Mouse (Mus musculus): ENCODE data around the gene Gm49355. TPM values are rescaled to one million over a fixed set of nuclear protein-coding genes. Genes with fewer than 3 reads are reported as not detected.
A peak's percentile ranks its signal among the peaks of the same experiment; 100 is the strongest.

The Gm49355 gene
- polyA plus RNA-seq, 1 experiment from 2014 or later = 0.23 TPM

DNA sequence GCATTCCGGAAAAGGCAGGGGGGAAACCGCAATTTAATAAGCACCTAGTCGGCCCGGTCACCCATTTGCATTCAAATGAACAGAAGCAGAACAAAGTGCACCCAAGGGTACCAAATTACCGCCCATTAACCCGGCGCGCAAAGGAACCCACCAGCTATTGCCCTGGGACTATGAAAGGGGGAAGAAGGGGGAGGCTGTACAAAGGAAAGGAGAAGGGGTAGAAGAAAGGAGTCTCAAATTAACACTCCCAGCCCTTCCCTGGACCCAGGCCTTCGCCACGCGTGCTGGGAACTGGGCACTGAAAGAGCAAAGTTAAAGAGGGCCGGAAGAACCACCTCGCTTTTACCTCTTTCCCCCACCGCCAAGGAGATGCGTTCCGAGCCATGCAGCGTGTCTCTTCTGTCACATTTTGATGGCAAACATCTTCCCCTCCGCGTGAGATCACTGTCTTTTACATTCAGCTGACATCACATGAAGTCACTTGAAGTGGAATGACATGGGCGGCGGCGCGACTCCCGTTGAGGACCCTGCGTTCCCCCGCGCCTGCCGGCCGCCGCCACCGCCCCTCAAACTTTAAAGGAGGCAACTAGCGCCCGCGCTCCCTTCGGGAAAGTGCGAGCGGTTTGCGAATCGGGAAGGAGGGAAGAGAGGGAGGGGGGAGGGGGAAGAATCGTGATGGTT is 61.6 kb downstream of the Gm49355 start:
- Histone ChIP-seq H3K9ac (ENCODE audit: low read depth, low read length) (no peak overlapping the region), H3K4me2 (replicated peaks; ENCODE audit: low read depth) (peak overlapping the region; percentile 24; the same call in 1 of the 2 replicates), H3K27ac (ENCODE audit: low read depth, low read length) (no peak overlapping the region), H3K27me3 (replicated peaks; ENCODE audit: control insufficient read depth, insufficient read depth, low read length) (peaks cover 90% of the 10 kb centered on the region), H3K36me3 (ENCODE audit: control insufficient read depth, insufficient read depth) (no peaks in the 10 kb centered on the region), H3K9me3 (ENCODE audit: control insufficient read depth) (no peaks in the 10 kb centered on the region), H3K4me1 (replicated peaks; ENCODE audit: control insufficient read depth, insufficient read depth, low read length) (no peaks in the 10 kb centered on the region), H3K4me3 (ENCODE audit: low read depth, low read length) (peak overlapping the region; percentile 23; the same call in 1 of the 2 replicates)
- WGBS = under 1% methylated on average over 40 of the region's 40 CpGs
- no peak for ATAC-seq
- no peak for TF ChIP-seq CTCF (IDR thresholded peaks at IDR 0.05; ENCODE audit: low read depth)

DNA sequence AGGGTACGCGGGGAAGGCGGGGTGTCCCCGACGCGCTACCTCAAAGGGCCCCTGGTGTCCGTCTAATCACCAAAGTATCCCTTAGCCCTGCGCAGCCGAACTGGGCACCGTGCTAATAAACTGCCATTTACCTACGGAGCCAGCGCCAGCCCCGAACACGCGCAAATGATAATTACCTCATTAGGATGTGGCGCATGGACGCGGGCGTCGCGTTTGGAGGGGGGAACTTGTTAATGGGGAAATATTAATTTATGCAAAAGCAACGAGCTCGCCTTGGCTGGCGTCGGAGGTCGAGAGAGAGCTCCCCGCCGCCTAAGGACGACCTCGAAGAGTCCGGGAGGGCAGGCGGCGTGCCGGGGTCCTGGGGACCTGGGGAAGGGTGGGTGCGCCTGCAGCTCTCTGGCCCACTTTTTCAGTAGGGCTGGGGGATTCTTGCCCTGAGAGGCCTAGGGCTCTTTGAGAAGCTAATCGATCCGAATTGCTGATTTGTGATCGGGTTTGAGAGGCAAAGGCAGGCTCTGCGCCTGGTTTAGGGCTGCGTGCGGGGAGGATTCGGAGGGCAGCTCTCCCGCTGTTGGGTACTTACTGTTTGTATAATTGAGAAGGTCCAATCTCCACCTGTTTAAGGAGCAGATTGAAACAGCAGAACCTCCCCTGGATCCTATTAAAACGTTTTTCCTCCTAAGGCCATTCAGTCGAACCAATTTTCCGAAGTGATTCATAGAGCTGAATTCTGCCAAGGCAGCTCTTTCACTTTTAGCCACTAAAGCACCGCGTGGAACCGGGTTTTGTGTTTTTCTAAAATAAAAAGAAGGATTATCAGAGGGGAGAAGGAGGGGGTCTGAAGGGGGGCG is 62.5 kb downstream of the Gm49355 start:
- Histone ChIP-seq H3K4me1 (replicated peaks; ENCODE audit: control insufficient read depth, insufficient read depth, low read length) (no peaks in the 10 kb centered on the region), H3K27me3 (replicated peaks; ENCODE audit: control insufficient read depth, insufficient read depth, low read length) (peaks cover 92% of the 10 kb centered on the region), H3K36me3 (ENCODE audit: control insufficient read depth, insufficient read depth) (no peaks in the 10 kb centered on the region), H3K4me2 (replicated peaks; ENCODE audit: low read depth) (peak overlapping the region; percentile 18), H3K9ac (ENCODE audit: low read depth, low read length) (no peak overlapping the region), H3K9me3 (ENCODE audit: control insufficient read depth) (no peaks in the 10 kb centered on the region), H3K27ac (ENCODE audit: low read depth, low read length) (no peak overlapping the region), H3K4me3 (ENCODE audit: low read depth, low read length) (peak overlapping the region; percentile 23)
- WGBS = 2% methylated on average over 50 of the region's 50 CpGs
- no peak for TF ChIP-seq CTCF (IDR thresholded peaks at IDR 0.05; ENCODE audit: low read depth)
- no peak for ATAC-seq

DNA sequence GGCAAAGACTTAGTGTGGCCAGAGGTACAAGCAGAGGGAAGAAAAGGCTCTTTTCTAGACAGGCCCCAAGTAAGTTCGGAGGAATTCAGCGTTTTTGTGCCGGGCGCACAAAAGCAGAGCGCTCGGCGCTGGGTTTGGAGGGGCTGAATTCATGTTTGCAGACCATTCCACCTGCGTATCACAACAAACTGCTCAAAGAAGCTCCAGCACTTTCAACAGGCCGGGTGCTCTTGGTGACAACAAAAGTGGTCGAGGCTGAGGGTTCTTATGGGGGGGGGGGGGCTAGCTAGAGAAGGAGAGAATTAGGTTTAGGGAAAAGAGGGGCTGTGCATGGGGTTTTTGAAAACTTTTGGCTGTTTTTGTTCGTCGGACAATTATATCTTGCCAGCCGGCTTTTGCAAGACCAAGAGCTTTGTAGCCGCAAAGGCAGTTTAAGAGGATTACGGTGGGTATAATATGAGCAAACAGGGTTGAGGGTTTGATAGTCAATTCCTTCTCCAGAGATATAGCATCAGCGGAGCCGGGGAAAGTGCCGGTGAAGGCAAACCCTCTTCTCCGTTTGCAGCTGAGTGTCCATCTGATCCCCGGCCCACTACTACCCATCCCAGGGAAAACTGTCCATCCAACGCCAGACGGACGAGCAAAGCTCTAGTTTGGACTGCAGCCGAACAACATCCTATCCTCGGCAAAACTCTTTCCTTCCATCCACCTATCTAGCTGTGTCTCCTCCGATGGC is 63.3 kb downstream of the Gm49355 start:
- H3K4me3 ChIP-seq (ENCODE audit: low read depth, low read length) = peak overlapping the region; percentile 23; the same call in 1 of the 2 replicates
- H3K27me3 ChIP-seq (replicated peaks; ENCODE audit: control insufficient read depth, insufficient read depth, low read length) = peaks cover 87% of the 10 kb centered on the region
- no peak for ATAC-seq
- no peak overlapping the region for H3K9ac ChIP-seq (ENCODE audit: low read depth, low read length)
- no peaks in the 10 kb centered on the region for H3K9me3 ChIP-seq (ENCODE audit: control insufficient read depth)
- no peak for TF ChIP-seq CTCF (IDR thresholded peaks at IDR 0.05; ENCODE audit: low read depth)
- WGBS = 3% methylated on average over 26 of the region's 26 CpGs
- no peaks in the 10 kb centered on the region for H3K4me1 ChIP-seq (replicated peaks; ENCODE audit: control insufficient read depth, insufficient read depth, low read length)
- no peaks in the 10 kb centered on the region for H3K36me3 ChIP-seq (ENCODE audit: control insufficient read depth, insufficient read depth)
- peak overlapping the region; percentile 18; the same call in 1 of the 2 replicates for H3K4me2 ChIP-seq (replicated peaks; ENCODE audit: low read depth)
- H3K27ac ChIP-seq (ENCODE audit: low read depth, low read length) = no peak overlapping the region

DNA sequence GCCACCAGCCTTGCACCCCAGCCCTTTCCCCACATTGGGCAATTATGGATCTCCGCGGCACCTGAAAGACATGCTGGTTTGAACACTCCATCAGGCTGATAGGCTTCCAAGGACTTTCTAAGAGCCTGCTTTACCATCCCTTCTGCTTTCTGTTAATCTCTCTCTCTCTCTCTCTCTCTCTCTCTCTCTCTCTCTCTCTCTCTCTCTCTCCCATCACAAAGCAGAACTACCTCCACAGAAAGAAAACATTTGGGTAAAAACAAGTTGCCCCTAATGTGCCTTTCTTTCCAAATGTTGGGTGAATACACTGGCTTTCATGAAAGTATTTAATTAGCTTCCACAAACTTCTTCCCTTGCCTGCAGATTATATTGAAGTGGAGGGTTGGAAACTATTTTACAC is 64.3 kb downstream of the Gm49355 start, which contains the start of gene Fezf2:
Fezf2 (minus strand) TSS at position 101 of the 400 bp plus-strand sequence.
- no peak within 1 kb of the TSS for H3K4me3 ChIP-seq (ENCODE audit: low read depth, low read length)
- 4% methylated on average over 2 of the region's 2 CpGs for WGBS

DNA sequence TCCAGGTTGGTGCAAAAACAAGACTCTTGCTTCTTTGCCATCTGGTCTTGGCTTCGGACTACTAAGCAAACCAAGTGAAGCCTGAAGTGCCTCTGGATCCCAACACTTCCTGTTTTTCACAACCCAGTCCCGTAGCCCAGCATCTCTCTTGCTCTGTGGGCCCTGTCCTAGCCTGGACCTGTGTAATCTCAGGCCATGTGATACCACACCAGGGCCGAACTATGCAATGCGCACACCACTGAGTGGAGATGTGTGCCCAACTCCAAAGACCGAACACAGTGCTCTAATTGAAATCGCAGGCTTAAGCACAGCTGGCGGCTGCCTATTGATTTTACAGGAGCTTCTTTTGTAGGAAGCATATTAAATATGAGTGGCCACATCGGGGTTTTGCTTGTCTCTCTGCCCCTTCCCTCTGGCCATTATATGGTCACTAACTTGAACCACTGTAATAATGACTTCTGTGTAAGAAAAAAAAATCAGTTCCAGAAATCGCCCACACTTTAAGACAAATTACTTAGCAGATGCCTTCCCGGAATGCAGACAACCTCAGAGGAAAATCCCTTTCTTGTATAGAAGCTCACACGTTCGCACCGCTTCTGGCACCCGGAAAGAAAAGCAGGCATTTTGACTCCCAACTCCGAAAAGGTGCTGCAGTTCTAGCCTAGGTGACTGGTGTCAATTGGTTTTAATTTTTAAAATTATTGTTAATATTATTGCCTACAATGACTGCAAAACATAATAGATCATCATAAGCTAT is 65.7 kb downstream of the Gm49355 start:
- H3K27ac ChIP-seq (ENCODE audit: low read depth, low read length) = no peak overlapping the region
- H3K9me3 ChIP-seq (ENCODE audit: control insufficient read depth) = no peaks in the 10 kb centered on the region
- no peak for TF ChIP-seq CTCF (IDR thresholded peaks at IDR 0.05; ENCODE audit: low read depth)
- H3K27me3 ChIP-seq (replicated peaks; ENCODE audit: control insufficient read depth, insufficient read depth, low read length) = peaks cover 74% of the 10 kb centered on the region
- no peak for ATAC-seq
- no peak overlapping the region for H3K4me2 ChIP-seq (replicated peaks; ENCODE audit: low read depth)
- H3K4me1 ChIP-seq (replicated peaks; ENCODE audit: control insufficient read depth, insufficient read depth, low read length) = no peaks in the 10 kb centered on the region
- WGBS = 10% methylated on average over 15 of the region's 15 CpGs
- H3K4me3 ChIP-seq (ENCODE audit: low read depth, low read length) = no peak overlapping the region
- H3K36me3 ChIP-seq (ENCODE audit: control insufficient read depth, insufficient read depth) = no peaks in the 10 kb centered on the region
- H3K9ac ChIP-seq (ENCODE audit: low read depth, low read length) = no peak overlapping the region

More for the DNA sequence above, 64.3 kb downstream of the Gm49355 start, which contains the start of gene Fezf2:
- no peak within 1 kb of the TSS for H3K27ac ChIP-seq (ENCODE audit: low read depth, low read length)
- no peaks in the 10 kb centered on the region for H3K36me3 ChIP-seq (ENCODE audit: control insufficient read depth, insufficient read depth)
- no peak within 1 kb of the TSS for H3K9ac ChIP-seq (ENCODE audit: low read depth, low read length)
- H3K9me3 ChIP-seq (ENCODE audit: control insufficient read depth) = no peaks in the 10 kb centered on the region
- TF ChIP-seq CTCF (IDR thresholded peaks at IDR 0.05; ENCODE audit: low read depth) = no peak
- peaks cover 82% of the 10 kb centered on the region for H3K27me3 ChIP-seq (replicated peaks; ENCODE audit: control insufficient read depth, insufficient read depth, low read length)
- H3K4me2 ChIP-seq (replicated peaks; ENCODE audit: low read depth) = no peak within 1 kb of the TSS
- H3K4me1 ChIP-seq (replicated peaks; ENCODE audit: control insufficient read depth, insufficient read depth, low read length) = no peaks in the 10 kb centered on the region
- ATAC-seq = no peak

Data from intestine, postnatal 0 days (tissue).